Mouse (Mus musculus) brain, embryonic 14.5 days (tissue): ENCODE results near the gene Cuedc2.

Source experiments
- CTCF ChIP-seq: fragments of 200-500 bp; IDR thresholded peaks from 2 replicates; pipeline ENCODE4 v1.5.1; 2012; ENCODE audit warnings: inconsistent platforms, mild to moderate bottlenecking, moderate library complexity, borderline replicate concordance; ENCODE audit not compliant: insufficient read depth, insufficient read length; ENCODE audit errors: extremely low read depth
- POLR2A ChIP-seq: fragments of 200-500 bp; IDR thresholded peaks from 2 replicates; pipeline ENCODE4 v1.6.1; 2012; ENCODE audit warnings: mild to moderate bottlenecking, inconsistent platforms, borderline replicate concordance; ENCODE audit not compliant: poor library complexity, insufficient read depth, insufficient read length, severe bottlenecking; ENCODE audit errors: extremely low read depth

DNA sequence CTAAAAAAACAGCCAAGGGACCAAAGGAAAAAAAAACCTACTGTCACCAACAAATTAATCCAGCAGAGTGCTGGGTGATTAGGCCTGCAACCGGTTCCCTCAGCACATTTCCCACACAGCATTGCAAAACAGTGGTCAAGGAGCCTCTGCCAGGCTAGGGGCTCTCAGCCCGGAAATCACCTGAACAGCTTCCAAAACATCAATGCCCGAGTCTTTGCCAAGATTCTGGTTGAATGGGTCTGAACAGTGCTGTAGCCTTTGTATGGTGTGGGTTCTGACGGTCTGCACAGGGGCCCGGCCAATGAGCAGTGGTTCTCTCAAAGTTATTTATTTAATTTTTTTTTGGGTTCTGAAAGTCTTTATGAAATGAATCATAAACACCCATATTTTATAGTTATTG is 37.0 kb upstream of the Cuedc2 start:
- no peak for TF ChIP-seq CTCF
- no peak for TF ChIP-seq POLR2A
